Mouse (Mus musculus): ENCODE results near the gene Cdcp2.
A peak's percentile ranks its signal among the peaks of the same experiment; 100 is the strongest.

The Cdcp2 gene

DNA sequence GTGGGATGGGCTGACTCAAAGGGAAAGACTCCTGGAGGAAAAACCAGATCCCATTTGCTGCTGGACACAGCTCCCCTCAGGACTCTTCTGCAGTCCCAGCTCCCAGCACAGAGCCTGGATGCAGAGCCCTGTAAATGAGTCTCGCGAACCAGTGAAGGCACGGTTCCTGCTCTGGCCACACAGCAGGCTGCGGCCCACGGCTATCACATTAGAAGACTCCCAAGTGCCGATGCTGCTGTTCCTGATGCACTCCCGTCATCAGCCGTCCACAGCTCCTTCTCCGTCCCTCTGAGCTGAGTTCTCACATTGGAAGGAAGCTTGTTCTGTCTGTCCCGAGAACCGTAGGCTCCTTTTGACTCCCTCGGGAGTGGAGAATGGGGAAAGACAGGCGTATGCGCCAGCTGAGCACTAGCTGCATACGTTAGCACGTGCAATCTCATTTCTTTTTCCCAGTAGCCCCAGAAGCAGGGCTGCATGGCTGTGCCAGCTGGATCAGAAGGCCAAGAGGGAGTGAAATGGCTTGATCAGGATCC lies at the start of gene Cdcp2:
Cdcp2 (plus strand) TSS at position 51 of the 533 bp plus-strand sequence.
- DNase-seq (ENCODE audit: low read depth, low spot score) = no peak

DNA sequence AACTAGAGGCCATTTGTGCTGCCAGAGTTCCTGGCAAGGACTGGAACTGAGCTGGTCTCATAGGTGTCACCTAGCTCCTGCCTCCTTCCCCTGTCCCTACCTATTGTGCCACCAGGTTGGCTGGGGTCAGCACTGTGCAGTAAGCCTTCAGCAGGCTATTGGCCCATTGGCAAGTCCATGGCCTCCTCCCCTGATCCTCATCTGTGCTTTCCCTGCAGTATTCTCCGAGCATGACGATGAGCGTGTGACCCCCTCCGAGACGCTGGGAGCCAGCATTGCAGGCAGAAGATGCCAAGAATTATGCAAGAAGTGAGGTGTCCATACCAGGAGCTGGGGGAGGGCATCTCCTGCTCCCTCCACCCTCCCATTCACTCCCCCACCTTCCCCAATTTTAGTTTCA lies 48.9 kb upstream of the Cdcp2 start:
- DNase-seq (ENCODE audit: low read depth, low spot score) = no peak

DNA sequence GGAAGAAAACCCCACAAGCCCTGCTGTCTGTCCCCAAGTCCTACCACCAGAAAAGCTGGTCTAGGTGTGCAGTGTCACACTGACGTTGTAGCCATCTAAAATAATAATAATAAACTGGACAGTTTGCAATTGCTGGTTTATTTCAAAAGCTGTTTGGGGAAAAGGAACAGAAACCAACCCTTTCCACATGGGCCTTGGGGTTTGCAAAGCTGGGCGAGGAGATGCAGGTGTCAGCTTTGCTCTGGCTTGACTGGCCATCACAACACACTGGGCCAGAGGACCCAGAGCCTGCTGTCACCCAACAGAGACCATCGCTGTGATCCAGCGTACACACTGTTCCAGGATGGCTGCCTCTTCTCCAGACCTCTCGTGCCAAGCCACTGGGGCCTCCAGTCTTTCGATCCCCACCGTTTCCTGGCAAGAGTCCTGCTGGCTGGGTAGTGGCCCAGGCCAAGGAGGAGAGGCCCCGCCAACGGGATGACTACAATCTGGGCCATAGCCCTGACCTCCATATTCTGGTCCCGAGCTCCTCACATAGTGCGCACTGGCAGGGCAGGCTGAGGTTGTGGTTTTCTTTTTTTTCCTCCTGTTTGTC lies 48.0 kb upstream of the Cdcp2 start:
- DNase-seq (ENCODE audit: low read depth, low spot score) = no peak

DNA sequence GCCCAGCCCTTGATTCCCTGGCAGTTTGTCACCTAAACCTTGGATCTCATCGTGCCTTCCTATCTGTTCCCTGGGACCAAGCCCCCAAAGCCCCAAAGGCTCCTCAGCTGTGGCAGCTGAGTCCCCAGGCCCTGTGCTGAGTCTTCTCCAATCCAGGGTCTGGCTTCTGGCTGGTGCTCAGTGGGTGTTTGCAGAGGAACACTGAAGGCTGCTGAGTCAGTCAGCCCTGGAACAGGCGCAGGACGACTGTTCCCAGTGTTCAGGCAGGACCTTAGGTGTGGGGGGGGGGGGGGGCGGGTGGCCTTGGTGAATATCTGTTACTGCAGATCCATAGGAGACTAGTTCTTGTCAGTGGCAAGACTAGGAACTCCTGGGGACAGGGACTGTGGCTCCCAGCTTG lies 44.8 kb upstream of the Cdcp2 start:
- no peak for DNase-seq (ENCODE audit: low read depth, low spot score)

DNA sequence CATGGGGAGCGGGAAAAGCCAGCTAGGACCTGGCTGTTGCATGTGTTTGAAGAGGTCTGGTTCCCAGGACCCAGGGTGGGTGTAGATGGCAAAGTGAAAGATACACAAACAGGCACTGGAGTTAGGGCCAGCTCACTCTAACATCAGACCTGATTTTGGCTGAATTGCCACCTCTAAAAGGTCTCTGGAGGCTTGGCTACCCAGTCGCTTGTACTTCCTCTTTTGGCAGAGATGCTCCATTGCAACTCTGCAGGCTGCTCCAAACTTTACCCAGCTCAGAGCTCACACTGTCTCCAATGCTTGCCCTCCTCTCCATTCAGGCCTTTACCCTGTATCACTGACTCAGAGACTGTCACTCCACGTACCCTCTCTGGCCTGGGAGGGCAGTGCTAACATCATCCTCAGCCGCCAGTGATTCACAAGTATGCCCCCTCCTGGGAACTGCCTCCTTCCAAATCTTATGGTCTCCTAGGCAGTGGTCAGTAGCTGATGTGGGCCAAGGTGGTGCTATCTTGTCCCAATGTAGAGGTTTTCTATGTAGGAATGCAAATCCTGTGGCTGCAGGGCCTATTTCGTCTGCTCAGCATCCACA lies 43.6 kb upstream of the Cdcp2 start:
- DNase-seq (ENCODE audit: low read depth, low spot score) = no peak

- no peak for DNase-seq (ENCODE audit: low read depth, low spot score)
Measured at GRCm38 (mm10) chr4:107056088-107056487, 40.6 kb upstream of the Cdcp2 start.

GRCm38 (mm10) chr4:107058346-107058745 lies 38.3 kb upstream of the Cdcp2 start:
- no peak for DNase-seq (ENCODE audit: low read depth, low spot score)

GRCm38 (mm10) chr4:107058781-107059180 lies 37.9 kb upstream of the Cdcp2 start:
- no peak for DNase-seq (ENCODE audit: low read depth, low spot score)

GRCm38 (mm10) chr4:107061560-107061959 lies 35.1 kb upstream of the Cdcp2 start:
- DNase-seq (ENCODE audit: low read depth, low spot score) = no peak

- DNase-seq (ENCODE audit: low read depth, low spot score) = no peak
Measured at GRCm38 (mm10) chr4:107063214-107063613, 33.5 kb upstream of the Cdcp2 start.

DNA sequence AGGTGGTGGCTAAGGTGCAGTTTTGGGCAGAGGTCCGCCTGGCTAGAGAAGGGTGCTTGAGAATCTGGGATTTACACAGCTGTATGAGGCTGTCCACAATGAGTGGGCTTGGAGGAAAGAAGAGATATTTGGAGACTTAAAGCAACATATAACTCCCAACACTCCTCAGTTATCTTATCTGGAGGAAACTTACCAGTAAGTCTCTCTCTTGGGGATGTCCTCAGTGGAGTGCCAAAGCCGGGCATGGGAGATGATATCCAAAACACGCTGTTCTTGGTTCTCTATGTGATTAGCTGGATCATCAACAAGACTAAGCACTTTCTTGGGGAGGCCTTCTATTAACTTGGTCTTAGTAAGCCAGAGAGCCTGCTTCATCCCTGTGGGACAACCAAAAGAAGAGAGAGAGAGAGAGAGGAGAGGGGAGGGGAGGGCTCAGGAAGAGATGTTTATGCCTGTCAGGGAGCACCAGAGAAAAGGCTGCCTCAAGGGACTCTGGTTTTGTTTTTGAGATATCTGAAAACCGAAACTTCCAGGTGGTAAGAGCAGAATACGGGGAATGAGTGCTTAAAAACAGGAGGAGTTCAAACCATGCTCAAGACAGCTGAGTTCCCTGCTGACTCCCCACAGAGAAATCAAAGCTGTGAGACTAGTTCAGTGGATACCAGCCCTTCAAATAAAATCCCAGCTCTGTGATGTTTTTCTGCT lies 32.1 kb upstream of the Cdcp2 start:
- no peak for DNase-seq (ENCODE audit: low read depth, low spot score)

- DNase-seq (ENCODE audit: low read depth, low spot score) = peak; percentile 88
Measured at GRCm38 (mm10) chr4:107066252-107067124, 30.2 kb upstream of the Cdcp2 start, which contains the start of the genes Mrpl37 and Cyb5rl. Gene Mrpl37, minus strand, starts transcription at chr4:107066868. Gene Cyb5rl, plus strand, starts transcription at chr4:107066988.

DNA sequence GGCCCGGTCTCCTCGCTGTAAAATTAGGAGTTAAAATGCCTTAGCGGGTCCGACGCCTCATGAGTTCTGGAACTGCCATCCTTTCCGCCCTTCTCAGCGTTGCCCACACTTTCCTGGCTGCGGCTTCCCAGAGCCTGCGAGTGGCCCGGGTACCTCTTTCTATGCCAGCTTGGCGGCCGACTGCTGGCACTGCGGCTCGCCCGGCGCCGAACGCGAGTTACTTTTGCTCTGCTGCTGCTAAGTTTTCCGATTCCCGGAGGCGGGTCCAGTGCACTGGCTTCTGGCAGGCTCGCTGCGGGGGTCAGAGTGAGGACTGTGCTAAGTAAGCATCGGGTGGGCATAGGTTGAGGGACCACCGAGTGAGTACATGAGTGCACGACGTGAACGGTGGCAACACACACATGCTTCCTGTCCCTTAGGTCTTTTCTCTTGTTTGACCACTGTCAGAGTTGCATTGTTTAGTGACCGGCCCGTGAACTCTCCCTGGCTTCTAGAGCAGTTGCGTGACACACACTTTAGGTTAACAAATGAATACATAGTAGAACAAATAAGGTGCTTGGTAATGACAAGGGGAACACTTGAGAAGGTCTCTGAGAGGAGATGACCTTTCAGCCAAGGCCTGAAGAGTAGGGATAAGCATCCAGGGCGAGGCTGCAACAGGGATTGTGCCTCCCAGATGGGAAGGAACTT lies 29.4 kb upstream of the Cdcp2 start:
- no peak for DNase-seq (ENCODE audit: low read depth, low spot score)

GRCm38 (mm10) chr4:107072343-107072742 lies 24.3 kb upstream of the Cdcp2 start:
- DNase-seq (ENCODE audit: low read depth, low spot score) = no peak

DNA sequence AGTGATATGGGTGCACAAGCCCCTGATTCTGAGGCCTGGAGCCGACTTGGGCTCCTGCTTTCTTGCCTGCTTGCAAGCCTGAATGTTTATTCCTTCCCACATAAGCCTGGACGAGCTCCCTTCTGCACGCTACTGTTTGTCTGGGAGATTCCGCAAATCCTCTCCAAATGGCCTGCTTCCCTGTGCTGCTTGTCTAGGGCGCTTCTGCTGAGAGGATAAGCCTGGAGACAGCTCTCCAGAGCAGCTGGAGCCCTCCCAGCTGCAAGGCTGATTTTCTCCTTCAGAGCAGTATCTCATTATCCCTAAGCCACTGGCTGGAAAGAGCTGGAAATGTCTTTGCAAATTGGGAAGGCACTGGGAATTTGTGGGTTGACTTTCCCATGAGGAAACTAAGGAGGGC lies 21.2 kb upstream of the Cdcp2 start:
- no peak for DNase-seq (ENCODE audit: low read depth, low spot score)

- no peak for DNase-seq (ENCODE audit: low read depth, low spot score)
Measured at GRCm38 (mm10) chr4:107078894-107079293, 17.8 kb upstream of the Cdcp2 start.

DNA sequence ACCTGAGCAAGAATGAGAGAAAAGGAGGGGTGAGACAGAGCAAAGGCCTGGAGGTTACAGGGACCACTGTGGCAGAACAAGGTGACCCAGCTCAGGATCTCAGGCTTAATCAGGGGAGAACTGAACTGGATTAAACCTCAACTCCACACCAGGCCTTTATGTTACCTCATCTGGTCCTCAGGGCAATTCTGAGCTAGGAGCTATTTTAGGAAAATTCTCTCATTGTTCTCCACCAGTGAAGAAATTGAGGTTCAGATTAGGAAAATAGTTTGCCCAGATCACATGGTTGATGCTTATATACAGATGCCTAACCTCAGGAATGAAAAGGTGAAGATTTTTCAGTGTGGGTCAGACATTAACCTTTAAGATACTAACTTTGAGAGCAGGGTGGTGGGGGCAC lies 17.0 kb upstream of the Cdcp2 start:
- DNase-seq (ENCODE audit: low read depth, low spot score) = no peak

- no peak for DNase-seq (ENCODE audit: low read depth, low spot score)
Measured at GRCm38 (mm10) chr4:107082185-107082584, 14.5 kb upstream of the Cdcp2 start.

GRCm38 (mm10) chr4:107083126-107083525 lies 13.6 kb upstream of the Cdcp2 start:
- no peak for DNase-seq (ENCODE audit: low read depth, low spot score)

GRCm38 (mm10) chr4:107084343-107084742 lies 12.3 kb upstream of the Cdcp2 start:
- no peak for DNase-seq (ENCODE audit: low read depth, low spot score)

DNA sequence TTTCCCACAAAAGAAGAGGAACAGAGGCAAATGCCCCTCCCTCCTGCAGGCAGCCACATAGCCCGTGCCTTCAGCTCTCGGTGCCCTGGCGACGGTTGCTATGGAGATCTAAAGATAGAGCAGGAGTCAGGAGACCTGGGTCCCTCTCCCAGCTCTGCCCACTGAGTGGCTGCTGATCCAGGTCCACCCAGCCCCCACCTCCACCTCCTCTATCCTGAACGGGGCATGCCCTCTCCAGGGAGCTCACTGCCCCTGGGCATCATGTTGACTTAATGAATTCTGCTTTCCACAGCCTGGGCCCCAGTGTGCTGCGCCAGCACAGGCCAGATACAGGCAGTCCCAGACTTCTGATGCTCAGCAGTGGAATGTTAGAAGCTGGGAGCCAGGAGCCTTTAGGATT lies 11.8 kb upstream of the Cdcp2 start:
- no peak for DNase-seq (ENCODE audit: low read depth, low spot score)

Data from WW6 (cell line).